Mouse (Mus musculus) spleen, embryonic (tissue): ENCODE data around the gene Tmem218.

Experiments used
- CTCF ChIA-PET: fragments of 350-600 bp; sonication (Branson Sonifier 250); formaldehyde crosslinking; loops from one replicate; lab custom pipeline; 2022; lab: Charles Lee

Tmem218 gene

GRCm38 (mm10) chr9:37230486-37231195 lies 22.6 kb downstream of the Tmem218 start:
- CTCF ChIA-PET: interaction anchor here (0.6 to 1.3 kb wide), 4 partner anchors 8 to 92 kb away, joined by 3 to 5 read pairs (median 4); partner anchors contain the start of gene Tmem218

DNA sequence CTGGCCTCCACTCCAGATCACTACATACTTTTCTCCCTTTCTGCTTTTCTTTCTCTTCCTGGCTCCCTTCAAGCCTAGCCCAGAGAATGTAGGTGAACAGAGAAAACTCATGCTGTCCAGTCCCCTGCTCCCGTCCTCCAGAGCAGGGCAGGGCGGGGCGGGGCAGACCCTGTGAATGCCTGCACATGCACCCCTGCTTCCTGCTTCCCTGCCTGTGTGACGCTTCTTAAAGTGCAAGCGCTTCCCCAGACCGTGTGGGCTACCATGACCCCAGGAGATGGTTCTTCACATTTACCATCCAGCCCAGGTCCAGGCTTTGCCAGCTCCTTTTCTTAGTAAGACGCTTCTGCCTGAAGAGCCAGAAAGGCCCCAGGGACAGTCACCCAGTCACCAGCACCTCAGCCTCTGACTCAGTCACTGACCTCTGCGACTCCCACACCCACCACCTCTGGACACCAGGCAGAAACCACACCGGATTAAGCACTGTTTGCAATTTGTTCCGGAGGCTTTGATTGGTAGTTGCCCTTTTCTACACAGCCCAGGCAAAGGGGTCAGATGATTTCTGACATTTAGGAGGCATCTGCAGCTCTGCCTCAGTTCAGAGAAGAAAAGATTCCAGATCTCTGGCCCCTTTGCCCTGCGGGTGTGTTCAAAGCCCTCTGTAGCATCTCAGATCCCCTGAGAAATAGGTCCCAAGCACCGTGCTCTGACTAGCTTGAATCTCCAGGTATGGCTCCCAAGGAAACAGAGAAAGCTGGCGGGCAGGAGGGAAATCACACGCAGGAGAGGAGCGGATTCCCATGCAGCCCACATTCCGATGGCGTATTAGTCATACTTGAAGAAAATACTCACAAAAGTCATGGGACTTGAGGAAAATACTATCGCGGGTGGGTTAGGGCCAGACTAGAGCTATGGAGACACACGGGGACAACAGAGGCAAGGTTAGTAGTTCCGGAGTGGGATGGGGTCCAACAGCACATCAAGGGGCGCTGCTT lies 24.5 kb downstream of the Tmem218 start:
- CTCF ChIA-PET: interaction anchor here (0.8 kb wide), 1 partner anchor 22 kb away, joined by 3 read pairs; no protein-coding TSS in a partner anchor

- CTCF ChIA-PET: interaction anchor here (1.1 kb wide), 1 partner anchor 59 kb away, joined by 4 read pairs; no protein-coding TSS in a partner anchor
Measured at GRCm38 (mm10) chr9:37235951-37236737, 28.1 kb downstream of the Tmem218 start.

DNA sequence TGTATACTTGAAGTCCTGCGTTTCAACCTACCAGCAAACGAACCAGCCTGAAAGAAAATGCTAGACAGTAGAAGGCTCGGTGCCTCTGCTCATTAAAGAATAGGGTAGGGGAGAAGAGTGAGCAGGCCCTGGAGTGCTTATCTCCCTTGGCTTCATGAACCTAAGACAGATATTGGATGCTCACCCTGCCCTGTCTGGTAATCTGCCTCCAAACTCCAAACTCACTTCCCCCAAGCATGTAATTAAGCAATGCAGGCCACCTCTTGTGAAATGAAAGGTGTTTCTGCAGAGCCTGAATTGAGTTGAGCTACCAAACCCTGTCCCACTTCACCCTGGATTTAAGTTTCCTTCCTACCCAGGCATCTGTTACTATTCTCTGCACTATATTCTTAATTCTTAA lies 34.7 kb downstream of the Tmem218 start:
- CTCF ChIA-PET: no interaction called here

GRCm38 (mm10) chr9:37244600-37244999 lies 36.6 kb downstream of the Tmem218 start:
- CTCF ChIA-PET: interaction anchor here (0.6 kb wide), 1 partner anchor 154 kb away, joined by 5 read pairs; no protein-coding TSS in a partner anchor

- CTCF ChIA-PET: no interaction called here
Measured at GRCm38 (mm10) chr9:37245404-37245803, 37.4 kb downstream of the Tmem218 start.

DNA sequence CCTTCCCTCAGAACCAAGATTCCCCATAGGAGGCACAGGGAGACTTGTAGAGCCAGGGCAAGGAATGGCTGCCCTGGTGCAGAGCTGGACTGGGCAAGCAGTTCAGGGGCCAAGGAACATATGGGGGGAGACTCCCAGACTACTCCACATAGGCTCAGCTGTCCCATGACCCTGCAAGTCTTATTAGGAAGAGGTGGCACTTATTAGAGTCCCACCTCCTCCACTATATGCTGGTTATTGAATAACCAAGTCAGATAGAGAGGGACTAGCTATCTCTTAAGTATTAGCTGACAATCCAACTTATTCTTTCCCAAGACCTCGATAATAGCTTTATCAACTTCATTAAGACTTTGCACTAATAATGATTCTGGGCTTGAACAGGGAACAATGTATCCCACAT lies 37.8 kb downstream of the Tmem218 start:
- CTCF ChIA-PET: interaction anchor here (0.6 kb wide), 1 partner anchor 37 kb away, joined by 3 read pairs; no protein-coding TSS in a partner anchor

DNA sequence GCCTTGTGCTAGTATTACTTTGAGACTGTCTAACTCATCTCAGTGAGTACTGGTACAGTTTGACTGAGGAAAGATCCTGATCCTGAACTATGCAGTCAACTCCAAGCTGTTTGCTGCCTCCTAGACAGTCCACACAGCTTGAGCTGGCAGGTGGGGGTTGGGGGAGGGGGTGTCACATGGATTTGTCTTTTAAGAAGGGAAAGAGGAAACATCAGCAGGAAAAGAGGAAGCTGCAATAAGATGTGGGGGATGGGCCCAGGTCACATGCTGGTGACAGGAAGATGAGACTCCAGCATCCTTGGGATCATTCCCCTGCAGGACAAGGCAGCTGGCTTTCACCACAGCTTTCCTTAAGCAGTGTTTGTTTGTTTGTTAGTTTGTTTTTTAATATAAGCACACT lies 39.4 kb downstream of the Tmem218 start:
- CTCF ChIA-PET: interaction anchor here (0.7 kb wide), 1 partner anchor 19 kb away, joined by 4 read pairs; no protein-coding TSS in a partner anchor

GRCm38 (mm10) chr9:37248381-37248906 lies 40.4 kb downstream of the Tmem218 start:
- CTCF ChIA-PET: no interaction called here

- CTCF ChIA-PET: no interaction called here
Measured at GRCm38 (mm10) chr9:37249976-37250375, 42.0 kb downstream of the Tmem218 start.

DNA sequence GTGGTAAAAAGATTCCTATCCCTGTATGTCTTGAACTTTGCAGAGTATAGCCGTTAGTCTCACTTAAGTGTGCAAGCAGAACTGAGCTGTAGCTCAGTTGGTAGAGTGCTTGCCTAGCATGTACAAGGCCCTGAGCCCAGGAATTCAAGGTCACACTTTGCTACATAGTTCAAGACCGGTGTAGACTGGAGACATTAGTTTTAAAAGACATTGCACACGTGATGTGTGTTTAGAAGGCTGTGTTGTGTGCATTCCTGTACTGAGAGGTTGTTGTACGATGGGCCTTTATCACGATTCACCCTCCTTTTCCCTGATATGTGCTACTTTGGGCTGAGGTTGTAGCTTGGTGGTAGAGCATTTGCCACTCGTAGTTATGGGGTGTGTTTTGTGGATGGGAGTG lies 42.6 kb downstream of the Tmem218 start:
- CTCF ChIA-PET: no interaction called here

DNA sequence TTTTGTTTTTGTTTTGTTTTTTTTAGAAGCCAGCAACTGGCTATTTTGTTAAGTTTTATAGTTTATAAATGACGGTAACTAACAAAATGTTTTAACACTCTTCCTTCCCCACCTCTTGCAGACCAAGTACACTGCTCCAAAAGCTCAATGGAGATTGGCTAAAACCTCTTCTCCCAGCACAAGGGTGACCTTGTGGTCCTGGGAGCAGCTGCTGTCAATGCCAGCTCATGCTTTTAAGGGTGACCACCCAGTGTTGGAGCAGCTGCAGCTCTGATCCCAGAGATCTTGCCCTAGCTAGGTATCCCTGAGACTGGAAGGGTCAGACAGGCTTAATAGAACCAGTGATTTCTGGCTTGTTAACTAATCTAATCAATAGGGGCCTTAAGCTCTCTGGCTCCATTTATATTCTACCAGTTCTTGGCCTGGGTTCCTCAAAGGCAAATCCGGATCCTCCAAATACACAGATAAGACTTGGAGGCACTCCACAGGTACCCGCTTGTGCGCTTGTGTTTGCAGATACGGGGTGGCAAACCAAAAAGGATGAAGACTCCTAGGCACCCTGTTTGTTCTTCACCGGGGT lies 46.6 kb downstream of the Tmem218 start:
- CTCF ChIA-PET: interaction anchor here (0.7 to 1.0 kb wide), 2 partner anchors 23 to 27 kb away, joined by 3 read pairs; no protein-coding TSS in a partner anchor

GRCm38 (mm10) chr9:37255149-37255888 lies 47.3 kb downstream of the Tmem218 start, which contains the start of gene Slc37a2:
TSS of gene Slc37a2 (minus strand) at chr9:37255738.
- CTCF ChIA-PET: interaction anchor here (0.7 kb wide), 1 partner anchor 27 kb away, joined by 3 read pairs; no protein-coding TSS in a partner anchor

- CTCF ChIA-PET: no interaction called here
Measured at GRCm38 (mm10) chr9:37255889-37256225, 47.8 kb downstream of the Tmem218 start.

- CTCF ChIA-PET: interaction anchor here (0.6 kb wide), 1 partner anchor 19 kb away, joined by 4 read pairs; no protein-coding TSS in a partner anchor
Measured at GRCm38 (mm10) chr9:37266622-37267021, 58.6 kb downstream of the Tmem218 start.
